Mouse (Mus musculus) embryonic facial prominence, embryonic 15.5 days (tissue): ENCODE data around the gene Tor3a. TPM values are rescaled to one million over a fixed set of nuclear protein-coding genes. Genes with fewer than 3 reads are reported as not detected.

Source experiments
- ATAC-seq: fragments of 200-750 bp; cut with Nextera tagmentation; 2 replicates; pipeline ENCODE4 v1.8.0; 2017; ENCODE audit warnings: low read depth, moderate TSS enrichment; ENCODE audit not compliant: insufficient number of reproducible peaks, low FRiP score, low TSS enrichment
- H3K27ac ChIP-seq: fragments of 300-500 bp; sonication (generic); replicated peaks from 2 replicates; pipeline ENCODE4 v1.5.1; 2015; ENCODE audit warnings: mild to moderate bottlenecking, inconsistent platforms
- H3K27me3 ChIP-seq: fragments of 300-500 bp; sonication (generic); 2 replicates; pipeline ENCODE4 v1.6.1; 2015; ENCODE audit warnings: inconsistent platforms
- H3K36me3 ChIP-seq: fragments of 300-500 bp; sonication (generic); 2 replicates; pipeline ENCODE4 v1.6.1; 2015; ENCODE audit warnings: mild to moderate bottlenecking, inconsistent platforms
- H3K4me1 ChIP-seq: fragments of 300-500 bp; sonication (generic); 2 replicates; pipeline ENCODE4 v1.6.1; 2015; ENCODE audit warnings: inconsistent platforms
- H3K4me2 ChIP-seq: fragments of 300-500 bp; sonication (generic); replicated peaks from 2 replicates; pipeline ENCODE4 v1.6.1; 2015; ENCODE audit warnings: mild to moderate bottlenecking, inconsistent platforms
- H3K4me3 ChIP-seq: fragments of 300-500 bp; sonication (generic); replicated peaks from 2 replicates; pipeline ENCODE4 v1.5.1; 2015; ENCODE audit warnings: mild to moderate bottlenecking, inconsistent platforms
- H3K9ac ChIP-seq: fragments of 300-500 bp; sonication (generic); 2 replicates; pipeline ENCODE4 v1.6.1; 2015; ENCODE audit warnings: inconsistent platforms
- H3K9me3 ChIP-seq: fragments of 300-500 bp; sonication (generic); replicated peaks from 2 replicates; pipeline ENCODE4 v1.6.1; 2016; ENCODE audit warnings: inconsistent platforms
- WGBS: fragments of 180-500 bp; shearing (Covaris S2); methylation state at CpG from one replicate; pipeline ENCODE4 v1.1.7; 2015; 5-methylcytosine and 5-hydroxymethylcytosine counted together
- polyA plus RNA-seq: library from polyadenylated mRNA; unstranded; fragments of >200 nt; fragmentation: Nextera tagmentation; extraction: Ambion mirVana; gene quantifications from 2 replicates; pipeline ENCODE4 v1.2.1, GENCODE M21; 2015

Tor3a gene
- polyA plus RNA-seq, 1 experiment from 2014 or later = 15.4 TPM

DNA sequence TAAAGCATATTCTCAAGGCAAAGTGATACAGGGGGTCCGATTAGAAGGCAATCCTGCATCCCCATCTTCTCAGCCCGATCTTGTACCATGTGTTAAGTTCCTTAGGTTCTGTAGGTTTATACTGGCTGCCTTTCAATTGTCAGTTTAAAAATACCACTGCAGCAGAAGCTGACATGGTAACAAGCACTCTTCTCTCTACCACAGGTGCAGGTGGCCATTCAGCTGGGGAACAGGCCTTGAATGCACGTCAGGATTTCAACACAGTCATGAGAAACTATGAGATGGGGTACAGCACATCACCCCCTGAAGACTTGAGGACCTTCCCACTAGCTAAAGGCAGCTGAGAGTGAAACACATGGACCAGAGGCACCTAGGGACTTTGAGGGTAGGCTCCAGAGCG, 29.3 kb upstream of the Tor3a start:
- no peaks in the 10 kb centered on the region for H3K4me1 ChIP-seq
- no peak for ATAC-seq
- H3K9ac ChIP-seq = no peak overlapping the region
- H3K4me3 ChIP-seq = no peak overlapping the region
- no peaks in the 10 kb centered on the region for H3K9me3 ChIP-seq
- WGBS = 88% methylated on average over 4 of the region's 4 CpGs
- H3K27me3 ChIP-seq = no peaks in the 10 kb centered on the region
- peaks cover 61% of the 10 kb centered on the region for H3K36me3 ChIP-seq
- no peak overlapping the region for H3K4me2 ChIP-seq
- no peak overlapping the region for H3K27ac ChIP-seq

DNA sequence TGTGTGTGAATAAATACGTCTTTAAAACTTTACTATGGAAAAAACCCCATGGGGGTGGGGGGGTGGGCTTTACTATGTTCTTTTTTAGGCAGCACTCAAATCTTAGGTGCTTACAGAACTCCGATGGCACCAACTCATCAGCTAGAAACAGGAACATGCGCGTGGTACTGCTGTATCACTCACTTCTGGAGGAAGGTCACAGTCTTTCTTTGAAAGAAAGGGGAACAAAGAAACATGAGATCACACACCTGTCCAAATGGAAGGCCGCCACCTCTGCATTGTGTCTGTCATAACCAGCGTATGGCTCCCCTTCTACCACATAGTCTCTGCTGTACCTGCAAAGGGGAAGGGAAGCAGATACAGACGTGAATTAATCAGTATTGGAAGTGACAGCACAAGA, 28.0 kb upstream of the Tor3a start:
- H3K36me3 ChIP-seq = peaks cover 72% of the 10 kb centered on the region

DNA sequence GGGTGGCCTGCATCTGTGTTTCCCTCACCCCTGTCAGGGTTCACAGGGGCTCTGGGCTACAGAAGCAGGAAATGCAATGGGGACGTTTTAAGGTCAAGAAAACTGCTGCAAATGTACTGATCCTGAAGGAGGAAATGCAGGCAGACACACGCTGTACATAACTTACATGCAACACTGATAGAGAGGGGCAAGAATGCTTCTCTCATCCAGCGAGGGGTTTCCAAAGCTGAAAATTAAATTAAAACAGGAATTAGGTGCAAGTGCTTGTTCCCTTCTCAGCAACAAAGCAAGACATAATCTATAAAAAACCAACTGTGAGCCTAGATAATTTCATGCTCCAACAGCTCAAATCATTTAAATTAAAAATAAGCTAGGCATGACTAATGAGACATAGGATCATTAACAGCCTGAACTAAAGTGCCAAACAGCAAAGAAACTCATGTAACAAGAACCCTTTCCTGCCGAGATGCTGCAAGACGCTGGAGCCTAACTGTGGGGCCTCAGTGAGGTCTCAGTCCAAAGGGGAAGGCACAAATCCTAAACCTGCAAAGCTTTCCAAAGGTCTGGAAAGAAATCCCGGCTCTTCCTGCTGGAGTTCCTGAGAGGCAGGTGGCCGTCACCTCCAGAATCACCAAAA, 12.0 kb upstream of the Tor3a start:
- ATAC-seq = no peak
- H3K27ac ChIP-seq = no peak overlapping the region
- no peaks in the 10 kb centered on the region for H3K9me3 ChIP-seq
- no peaks in the 10 kb centered on the region for H3K4me1 ChIP-seq
- H3K9ac ChIP-seq = no peak overlapping the region
- peaks cover 67% of the 10 kb centered on the region for H3K36me3 ChIP-seq
- WGBS = 57% methylated on average over 7 of the region's 7 CpGs
- no peak overlapping the region for H3K4me3 ChIP-seq
- H3K27me3 ChIP-seq = no peaks in the 10 kb centered on the region
- H3K4me2 ChIP-seq = no peak overlapping the region

More for the DNA sequence above, 28.0 kb upstream of the Tor3a start:
- ATAC-seq = no peak
- Histone ChIP-seq H3K4me3 (no peak overlapping the region), H3K27ac (no peak overlapping the region), H3K9ac (no peak overlapping the region), H3K9me3 (no peaks in the 10 kb centered on the region), H3K4me2 (no peak overlapping the region), H3K27me3 (no peaks in the 10 kb centered on the region), H3K4me1 (no peaks in the 10 kb centered on the region)
- 84% methylated on average over 7 of the region's 7 CpGs for WGBS

DNA sequence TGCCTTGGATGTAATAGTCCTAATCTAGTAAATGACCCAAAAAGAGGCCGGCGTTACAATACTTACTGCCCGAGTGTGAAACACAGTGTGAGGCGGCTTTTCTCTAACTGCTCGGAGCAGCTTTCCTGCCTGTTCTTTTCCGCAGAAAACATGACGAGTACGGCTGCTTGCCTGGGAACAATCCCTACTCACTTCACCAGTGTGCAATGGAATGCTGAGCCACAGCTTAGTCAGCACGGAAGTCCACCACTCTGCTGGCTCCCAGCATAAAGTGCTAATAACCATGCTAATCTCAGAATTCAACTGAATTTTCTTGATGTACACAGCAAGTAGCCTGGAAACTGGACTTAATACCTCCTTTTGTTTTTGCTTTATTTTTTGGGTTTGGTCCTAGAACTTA, 5.4 kb upstream of the Tor3a start:
- Histone ChIP-seq H3K27me3 (no peaks in the 10 kb centered on the region), H3K4me2 (no peak overlapping the region), H3K9me3 (no peaks in the 10 kb centered on the region), H3K36me3 (peaks cover 31% of the 10 kb centered on the region), H3K9ac (no peak overlapping the region), H3K27ac (no peak overlapping the region), H3K4me3 (no peak overlapping the region), H3K4me1 (peaks cover 3% of the 10 kb centered on the region)
- ATAC-seq = no peak
- 88% methylated on average over 9 of the region's 9 CpGs for WGBS

DNA sequence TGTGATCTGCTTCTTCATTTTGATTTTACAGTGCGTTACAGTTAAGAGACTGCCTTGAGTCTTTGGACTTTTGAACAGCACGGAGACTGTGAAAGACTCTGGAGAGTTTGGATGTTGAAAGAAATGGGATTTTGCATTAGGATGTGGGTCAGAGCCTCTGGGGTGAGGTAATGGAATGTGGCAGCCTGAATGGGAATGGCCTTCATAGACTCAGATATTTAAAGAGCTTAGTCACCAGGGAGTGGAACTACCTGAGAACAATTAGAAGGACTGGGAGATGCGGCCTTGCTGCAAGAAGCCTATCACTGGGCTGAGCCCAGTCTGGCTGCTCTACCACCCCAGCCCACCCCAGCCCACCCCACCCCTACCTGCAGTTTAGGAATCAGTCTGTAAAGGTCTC, 3.1 kb upstream of the Tor3a start:
- WGBS = 74% methylated on average over 3 of the region's 3 CpGs
- no peaks in the 10 kb centered on the region for H3K9me3 ChIP-seq
- H3K4me2 ChIP-seq = no peak overlapping the region
- no peak for ATAC-seq
- H3K4me3 ChIP-seq = no peak overlapping the region
- no peaks in the 10 kb centered on the region for H3K27me3 ChIP-seq
- H3K36me3 ChIP-seq = peaks cover 19% of the 10 kb centered on the region
- H3K4me1 ChIP-seq = peaks cover 12% of the 10 kb centered on the region
- no peak overlapping the region for H3K27ac ChIP-seq
- no peak overlapping the region for H3K9ac ChIP-seq

GRCm38 (mm10) chr1:156676596-156676995, 2.4 kb upstream of the Tor3a start:
- Histone ChIP-seq H3K9me3 (no peaks in the 10 kb centered on the region), H3K4me1 (peaks cover 12% of the 10 kb centered on the region), H3K4me3 (no peak overlapping the region), H3K4me2 (no peak overlapping the region), H3K27me3 (no peaks in the 10 kb centered on the region), H3K9ac (no peak overlapping the region), H3K36me3 (peaks cover 19% of the 10 kb centered on the region), H3K27ac (no peak overlapping the region)
- no peak for ATAC-seq
- WGBS = 82% methylated on average over 5 of the region's 5 CpGs

- Histone ChIP-seq H3K27me3 (no peaks in the 10 kb centered on the region), H3K4me2 (no peak overlapping the region), H3K4me3 (no peak overlapping the region), H3K27ac (no peak overlapping the region), H3K9ac (no peak overlapping the region), H3K9me3 (no peaks in the 10 kb centered on the region), H3K4me1 (peaks cover 12% of the 10 kb centered on the region), H3K36me3 (peaks cover 16% of the 10 kb centered on the region)
- no peak for ATAC-seq
- 37% methylated on average over 12 of the region's 12 CpGs for WGBS
These were observed 2.0 kb upstream of the Tor3a start for GRCm38 (mm10) chr1:156676171-156676570.

GRCm38 (mm10) chr1:156673476-156674194, 521 bp downstream of the Tor3a start:
- WGBS = 2% methylated on average over 29 of the region's 29 CpGs
- H3K27ac ChIP-seq = no peak overlapping the region

GRCm38 (mm10) chr1:156672720-156673475, 1.3 kb downstream of the Tor3a start:
- H3K4me2 ChIP-seq = peak overlapping the region; percentile 91
- no peaks in the 10 kb centered on the region for H3K9me3 ChIP-seq
- H3K36me3 ChIP-seq = no peaks in the 10 kb centered on the region
- peak overlapping the region; percentile 60 for H3K4me3 ChIP-seq
- peaks cover 18% of the 10 kb centered on the region for H3K4me1 ChIP-seq
- no peak for ATAC-seq
- H3K27me3 ChIP-seq = no peaks in the 10 kb centered on the region
- H3K9ac ChIP-seq = no peak overlapping the region
- 20% methylated on average over 14 of the region's 14 CpGs for WGBS
- no peak overlapping the region for H3K27ac ChIP-seq

More at GRCm38 (mm10) chr1:156673476-156674194, 521 bp downstream of the Tor3a start:
- H3K4me2 ChIP-seq = peak overlapping the region; percentile 91
- H3K36me3 ChIP-seq = no peaks in the 10 kb centered on the region
- H3K4me1 ChIP-seq = peaks cover 14% of the 10 kb centered on the region
- H3K27me3 ChIP-seq = no peaks in the 10 kb centered on the region
- H3K4me3 ChIP-seq = peak overlapping the region; percentile 60
- H3K9ac ChIP-seq = peak overlapping the region; percentile 27
- ATAC-seq = no peak
- H3K9me3 ChIP-seq = no peaks in the 10 kb centered on the region

DNA sequence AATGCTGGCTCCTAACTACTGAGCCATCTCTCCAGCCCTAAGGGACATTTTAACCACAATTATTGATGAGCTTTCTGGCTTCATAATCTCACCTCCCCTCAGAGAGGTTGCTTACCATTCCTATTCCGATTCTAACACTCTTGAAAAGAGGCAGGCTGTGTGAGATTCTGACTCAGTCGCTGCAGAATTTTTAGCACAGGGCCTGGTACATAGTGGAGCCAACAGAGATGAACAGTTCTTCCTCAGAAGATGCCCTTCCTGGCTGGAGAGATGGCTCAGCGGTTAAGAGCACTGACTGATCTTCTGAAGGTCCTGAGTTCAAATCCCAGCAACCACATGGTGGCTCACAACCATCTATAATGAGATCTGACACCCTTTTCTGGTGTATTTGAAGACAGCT, 2.2 kb downstream of the Tor3a start:
- WGBS = 95% methylated on average over 3 of the region's 3 CpGs
- Histone ChIP-seq H3K27me3 (no peaks in the 10 kb centered on the region), H3K36me3 (no peaks in the 10 kb centered on the region), H3K4me3 (no peak overlapping the region), H3K9me3 (no peaks in the 10 kb centered on the region), H3K9ac (no peak overlapping the region), H3K4me2 (no peak overlapping the region), H3K4me1 (peaks cover 20% of the 10 kb centered on the region), H3K27ac (no peak overlapping the region)
- ATAC-seq = no peak

- H3K4me3 ChIP-seq = no peak overlapping the region
- no peak overlapping the region for H3K9ac ChIP-seq
- H3K27ac ChIP-seq = no peak overlapping the region
- H3K4me1 ChIP-seq = peaks cover 19% of the 10 kb centered on the region
- H3K36me3 ChIP-seq = no peaks in the 10 kb centered on the region
- no peak for ATAC-seq
- no peaks in the 10 kb centered on the region for H3K27me3 ChIP-seq
- 53% methylated on average over 11 of the region's 11 CpGs for WGBS
- no peaks in the 10 kb centered on the region for H3K9me3 ChIP-seq
- H3K4me2 ChIP-seq = no peak overlapping the region
These were observed 4.8 kb downstream of the Tor3a start for GRCm38 (mm10) chr1:156669208-156669983.
